Mouse (Mus musculus) lung, postnatal 0 days (tissue): Measurements from ENCODE around the gene Parvb.

Experiments used
- CTCF ChIP-seq: IDR thresholded peaks from 2 replicates; pipeline ENCODE4 v1.5.1; 2016; ENCODE audit warnings: antibody characterized with exemption, mild to moderate bottlenecking
- EP300 ChIP-seq: IDR thresholded peaks from 2 replicates; pipeline ENCODE4 v1.6.1; 2016; ENCODE audit warnings: antibody characterized with exemption, mild to moderate bottlenecking, control low read depth

GRCm38 (mm10) chr15:84301026-84301425, 69.2 kb downstream of the Parvb start:
- no peak for TF ChIP-seq EP300
- TF ChIP-seq CTCF: no peak
